Mouse (Mus musculus) limb, embryonic 10.5 days (tissue): ENCODE measurements around the gene Plekhm2. TPM values are rescaled to one million over a fixed set of nuclear protein-coding genes. Genes with fewer than 3 reads are reported as not detected.

Experiments used
- DNase-seq: peaks from one replicate; pipeline ENCODE4 v3.0.0-alpha.2; 2017; ENCODE audit warnings: low spot score
- H3K27ac ChIP-seq: fragments of 300-500 bp; sonication (generic); 2 replicates; pipeline ENCODE4 v1.5.1; 2016; ENCODE audit warnings: mild to moderate bottlenecking
- H3K27me3 ChIP-seq: fragments of 300-500 bp; sonication (generic); 2 replicates; pipeline ENCODE4 v1.6.1; 2016; ENCODE audit warnings: low read depth, mild to moderate bottlenecking; ENCODE audit not compliant: poor library complexity, severe bottlenecking
- H3K36me3 ChIP-seq: fragments of 300-500 bp; sonication (generic); 2 replicates; pipeline ENCODE4 v1.6.1; 2016; ENCODE audit warnings: mild to moderate bottlenecking, moderate library complexity
- H3K4me1 ChIP-seq: fragments of 300-500 bp; sonication (generic); 2 replicates; pipeline ENCODE4 v1.6.1; 2016
- H3K4me3 ChIP-seq: fragments of 300-500 bp; sonication (generic); 2 replicates; pipeline ENCODE4 v1.5.1; 2016; ENCODE audit warnings: mild to moderate bottlenecking, moderate library complexity
- H3K9me3 ChIP-seq: fragments of 300-500 bp; sonication (generic); replicated peaks from 2 replicates; pipeline ENCODE4 v1.6.1; 2016; ENCODE audit warnings: mild to moderate bottlenecking
- WGBS: fragments of 180-500 bp; shearing (Covaris S2); methylation state at CpG from one replicate; pipeline ENCODE4 v1.1.7; 2016; 5-methylcytosine and 5-hydroxymethylcytosine counted together
- polyA plus RNA-seq: library from polyadenylated mRNA; unstranded; fragments of >200 nt; fragmentation: Nextera tagmentation; extraction: Ambion mirVana; gene quantifications from 2 replicates; pipeline ENCODE4 v1.2.1, GENCODE M21; 2016

The Plekhm2 gene
- polyA plus RNA-seq, 1 experiment from 2014 or later = 5.6 TPM

- H3K4me3 ChIP-seq = no peak overlapping the region
- no peaks in the 10 kb centered on the region for H3K9me3 ChIP-seq
- peaks cover 59% of the 10 kb centered on the region for H3K36me3 ChIP-seq
- WGBS = 87% methylated on average over 9 of the region's 9 CpGs
- H3K4me1 ChIP-seq = peaks cover 34% of the 10 kb centered on the region
- DNase-seq = no peak
- H3K27ac ChIP-seq = no peak overlapping the region
- no peaks in the 10 kb centered on the region for H3K27me3 ChIP-seq
These were observed 69.0 kb downstream of the Plekhm2 start for GRCm38 (mm10) chr4:141595605-141596268.

DNA sequence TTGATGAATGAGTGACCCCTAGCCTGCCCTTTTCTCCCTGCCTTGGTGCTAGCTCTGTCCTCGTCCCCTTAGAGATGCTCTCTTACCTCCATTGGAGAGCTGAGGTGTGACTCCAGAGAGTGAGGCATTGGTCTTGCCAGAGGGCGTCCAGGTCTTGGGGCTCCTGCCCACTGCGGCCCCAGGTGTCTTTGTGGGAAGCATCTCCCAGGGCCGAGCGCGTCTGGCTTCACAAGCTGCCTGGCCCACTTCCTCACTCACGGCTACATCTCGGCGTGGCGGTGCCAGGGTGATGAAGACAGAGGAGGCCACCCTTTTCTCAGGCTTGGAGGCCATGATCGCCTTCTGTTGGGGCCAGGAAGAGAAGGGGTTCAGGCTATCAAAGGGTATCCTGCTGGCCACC, 69.6 kb downstream of the Plekhm2 start:
- Histone ChIP-seq H3K4me1 (peaks cover 29% of the 10 kb centered on the region), H3K9me3 (no peaks in the 10 kb centered on the region), H3K4me3 (no peak overlapping the region), H3K36me3 (peaks cover 65% of the 10 kb centered on the region), H3K27me3 (no peaks in the 10 kb centered on the region), H3K27ac (no peak overlapping the region)
- 92% methylated on average over 11 of the region's 11 CpGs for WGBS
- no peak for DNase-seq

DNA sequence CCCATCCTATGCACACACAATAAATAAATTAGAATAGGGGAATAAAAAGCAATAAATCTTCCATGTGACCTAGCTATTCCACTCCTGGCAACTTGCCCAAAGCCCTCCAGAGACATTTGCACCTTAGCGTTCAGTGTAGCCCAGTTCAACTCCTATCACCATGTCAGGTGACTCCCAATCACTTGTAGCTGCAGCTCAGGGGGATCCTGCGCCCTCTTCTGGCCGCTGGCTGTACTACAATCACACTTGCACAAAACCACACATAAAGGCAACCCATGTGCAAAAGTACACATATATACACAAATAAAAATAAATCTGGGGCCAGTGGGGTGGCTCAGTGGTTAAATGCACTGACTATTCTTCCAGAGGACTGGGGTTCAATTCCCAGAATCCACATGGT, 73.2 kb downstream of the Plekhm2 start:
- Histone ChIP-seq H3K4me3 (no peak overlapping the region), H3K36me3 (peaks cover 97% of the 10 kb centered on the region), H3K9me3 (no peaks in the 10 kb centered on the region), H3K4me1 (no peaks in the 10 kb centered on the region), H3K27ac (no peak overlapping the region), H3K27me3 (no peaks in the 10 kb centered on the region)
- WGBS = 26% methylated on average over 3 of the region's 3 CpGs
- peak; percentile 58 for DNase-seq

DNA sequence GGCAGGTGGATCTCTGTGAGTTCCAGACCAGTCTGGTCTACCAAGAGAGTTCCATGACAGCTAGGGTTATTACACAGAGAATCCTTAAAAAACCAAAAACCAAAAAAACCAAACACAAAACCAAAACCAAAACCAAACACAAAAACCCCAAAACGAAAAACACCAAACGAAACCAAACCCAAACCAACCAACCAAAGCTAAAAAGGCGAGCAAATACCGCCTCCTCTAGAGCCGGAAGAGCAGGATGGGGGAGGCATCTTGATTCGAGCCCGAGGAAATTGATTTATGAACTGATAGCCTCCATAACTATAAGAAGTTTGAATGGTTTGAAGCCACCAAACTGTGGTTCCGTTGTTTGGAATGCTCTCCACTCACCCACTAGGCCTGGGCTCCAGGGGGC, 80.8 kb downstream of the Plekhm2 start:
- DNase-seq = no peak
- Histone ChIP-seq H3K27ac (no peak overlapping the region), H3K9me3 (no peaks in the 10 kb centered on the region), H3K4me1 (no peaks in the 10 kb centered on the region), H3K36me3 (peaks cover 95% of the 10 kb centered on the region), H3K4me3 (no peak overlapping the region), H3K27me3 (no peaks in the 10 kb centered on the region)
- WGBS = 91% methylated on average over 8 of the region's 8 CpGs

GRCm38 (mm10) chr4:141581051-141581450, 83.6 kb downstream of the Plekhm2 start:
- no peak overlapping the region for H3K27ac ChIP-seq
- 93% methylated on average over 13 of the region's 13 CpGs for WGBS
- DNase-seq = no peak
- H3K4me1 ChIP-seq = no peaks in the 10 kb centered on the region
- H3K9me3 ChIP-seq = no peaks in the 10 kb centered on the region
- H3K36me3 ChIP-seq = peaks cover 97% of the 10 kb centered on the region
- H3K27me3 ChIP-seq = no peaks in the 10 kb centered on the region
- H3K4me3 ChIP-seq = no peak overlapping the region

- Histone ChIP-seq H3K4me1 (peaks cover 4% of the 10 kb centered on the region), H3K36me3 (peaks cover 77% of the 10 kb centered on the region), H3K27ac (no peak overlapping the region), H3K27me3 (no peaks in the 10 kb centered on the region), H3K9me3 (no peaks in the 10 kb centered on the region), H3K4me3 (no peak overlapping the region)
- DNase-seq = no peak
- WGBS = 81% methylated on average over 3 of the region's 3 CpGs
These were observed 85.9 kb downstream of the Plekhm2 start for GRCm38 (mm10) chr4:141578833-141579232.

DNA sequence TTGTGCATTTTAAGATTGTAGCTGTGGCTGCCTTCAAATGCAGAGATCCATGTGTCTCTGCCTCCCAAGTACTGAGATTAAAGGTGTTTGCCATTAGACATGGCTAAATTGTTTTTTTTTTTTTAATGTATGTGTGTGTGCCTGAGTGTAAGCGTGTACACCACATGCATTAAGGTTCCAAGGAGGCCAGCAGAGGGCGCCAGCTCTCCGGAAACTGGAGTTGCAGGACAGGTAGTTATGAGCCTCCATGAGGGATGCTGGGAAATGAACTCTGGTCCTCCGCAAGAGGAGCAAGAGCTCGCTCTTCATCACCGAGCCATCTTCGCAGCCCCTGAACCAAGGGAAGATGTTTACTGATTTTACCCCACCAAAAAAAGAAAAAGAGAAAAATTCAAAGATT, 87.8 kb downstream of the Plekhm2 start:
- H3K4me1 ChIP-seq = peaks cover 4% of the 10 kb centered on the region
- H3K9me3 ChIP-seq = no peaks in the 10 kb centered on the region
- WGBS = 98% methylated on average over 7 of the region's 7 CpGs
- H3K4me3 ChIP-seq = no peak overlapping the region
- DNase-seq = no peak
- no peak overlapping the region for H3K27ac ChIP-seq
- H3K27me3 ChIP-seq = no peaks in the 10 kb centered on the region
- H3K36me3 ChIP-seq = peaks cover 57% of the 10 kb centered on the region

GRCm38 (mm10) chr4:141576404-141576803, 88.3 kb downstream of the Plekhm2 start:
- no peaks in the 10 kb centered on the region for H3K27me3 ChIP-seq
- no peaks in the 10 kb centered on the region for H3K9me3 ChIP-seq
- WGBS = 83% methylated on average over 11 of the region's 11 CpGs
- H3K4me3 ChIP-seq = no peak overlapping the region
- DNase-seq = no peak
- peaks cover 54% of the 10 kb centered on the region for H3K36me3 ChIP-seq
- H3K4me1 ChIP-seq = peaks cover 5% of the 10 kb centered on the region
- no peak overlapping the region for H3K27ac ChIP-seq

Other genes with a start within 250 kb of the Plekhm2 start
- not detected in 2 replicates for gene Clcnkb, start 248.9 kb downstream of the Plekhm2 start, polyA plus RNA-seq
- 0.05 and 0.06 TPM in 2 replicates for gene Hspb7, start 244.1 kb downstream of the Plekhm2 start, polyA plus RNA-seq
- not detected in 2 replicates for gene Srarp, start 228.8 kb downstream of the Plekhm2 start, polyA plus RNA-seq
- 60.6 and 66.5 TPM in 2 replicates for gene Zbtb17, start 220.2 kb downstream of the Plekhm2 start, polyA plus RNA-seq
- gene Spen, start 126.3 kb downstream of the Plekhm2 start, polyA plus RNA-seq = 11.5 TPM in 2 replicates
- 58.6 and 77.7 TPM in 2 replicates for gene Fblim1, start 58.8 kb downstream of the Plekhm2 start, polyA plus RNA-seq
- 1.1 and 1.6 TPM in 2 replicates for gene Tmem82, start 46.3 kb downstream of the Plekhm2 start, polyA plus RNA-seq
- 0.05 TPM in 1 of 2 replicates, not detected in the other for gene Slc25a34, start 41.1 kb downstream of the Plekhm2 start, polyA plus RNA-seq
- gene Rsc1a1, start 20.7 kb upstream of the Plekhm2 start, polyA plus RNA-seq = 1.3 and 3.0 TPM in 2 replicates
- gene Ddi2, start 58.5 kb upstream of the Plekhm2 start, polyA plus RNA-seq = 33.2 and 33.8 TPM in 2 replicates
- gene Agmat, start 81.8 kb upstream of the Plekhm2 start, polyA plus RNA-seq = not detected in 2 replicates
- 3.7 and 4.6 TPM in 2 replicates for gene Dnajc16, start 126.0 kb upstream of the Plekhm2 start, polyA plus RNA-seq
- gene Casp9, start 128.7 kb upstream of the Plekhm2 start, polyA plus RNA-seq = 24.0 and 24.2 TPM in 2 replicates
- gene Cela2a, start 161.3 kb upstream of the Plekhm2 start, polyA plus RNA-seq = not detected in 2 replicates
- gene Ctrc, start 181.5 kb upstream of the Plekhm2 start, polyA plus RNA-seq = not detected in 2 replicates
- 33.7 and 35.1 TPM in 2 replicates for gene Efhd2, start 210.0 kb upstream of the Plekhm2 start, polyA plus RNA-seq